12 mouse cellular contexts compared by ENCODE assay signal in genomic region chr13:69433461-69434323, GRCm38 (mm10).
DNase-seq lines count a peak whose midpoint lies in the region.
"Had no signal": no experiment of that assay in that cellular context is flagged by ENCODE, and none has a peak within 500 bp of the region (broad histone marks: within the 10 kb centered on the region; RNA-seq: fewer than 3 reads in every experiment).

No protein-coding gene starts in this region.

- peak; percentile 40 to 46 for DNase-seq in heart, adult 18-20 months
- DNase-seq in heart, postnatal 25 days (ENCODE audit: low spot score) = no peak
- DNase-seq in heart, postnatal 4 days = peak; percentile 19
- peak; percentile 65 to 70 for DNase-seq in kidney, postnatal 4 days
- peak; percentile 54 for DNase-seq in lung, postnatal 14 days
- no peak for DNase-seq in gastrocnemius, adult 8-10 months (ENCODE audit: low spot score in 2 of 2)
- no peak for DNase-seq in MN1 (ENCODE audit: low spot score)
- no peak for DNase-seq in left cerebral cortex, postnatal 36 days (ENCODE audit: low spot score in 2 of 2)
- DNase-seq: cerebellum, adult 8-10 months; forebrain, postnatal 0 days; gastrocnemius, postnatal 10 days; liver had no signal

- intact Hi-C loops in heart, postnatal 25 days (cut with DNase I) = no loop called here
- intact Hi-C loops in left cerebral cortex, postnatal 36 days (cut with DNase I) = no loop called here

Comparison
In these comparisons a context has a peak if more than half of its experiments do, and no peak if none do; other contexts are left out.
1. DNase-seq: peak in heart, adult 18-20 months (2 of 2), heart, postnatal 4 days (single experiment), kidney, postnatal 4 days (2 of 2) and lung, postnatal 14 days (single experiment); none in heart, postnatal 25 days (single experiment), gastrocnemius, adult 8-10 months (0 of 2), MN1 (single experiment) and left cerebral cortex, postnatal 36 days (0 of 2).